Mouse (Mus musculus) midbrain, embryonic 12.5 days (tissue): ENCODE results near the gene Eps8l3. TPM values are rescaled to one million over a fixed set of nuclear protein-coding genes. Genes with fewer than 3 reads are reported as not detected.

Experiments used
- ATAC-seq: fragments of 200-750 bp; cut with Nextera tagmentation; 2 replicates; pipeline ENCODE4 v1.8.0; 2017; ENCODE audit warnings: low read depth, moderate TSS enrichment, moderate library complexity; ENCODE audit not compliant: low FRiP score
- H3K27ac ChIP-seq: fragments of 300-500 bp; sonication (generic); replicated peaks from 2 replicates; pipeline ENCODE4 v1.5.1; 2016; ENCODE audit warnings: mild to moderate bottlenecking
- H3K27me3 ChIP-seq: fragments of 300-500 bp; sonication (generic); 2 replicates; pipeline ENCODE4 v1.6.1; 2016; ENCODE audit warnings: mild to moderate bottlenecking
- H3K36me3 ChIP-seq: fragments of 300-500 bp; sonication (generic); 2 replicates; pipeline ENCODE4 v1.6.1; 2016
- H3K4me1 ChIP-seq: fragments of 300-500 bp; sonication (generic); 2 replicates; pipeline ENCODE4 v1.6.1; 2016
- H3K4me2 ChIP-seq: fragments of 300-500 bp; sonication (generic); replicated peaks from 2 replicates; pipeline ENCODE4 v1.6.1; 2016; ENCODE audit warnings: mild to moderate bottlenecking, moderate library complexity
- H3K4me3 ChIP-seq: fragments of 300-500 bp; sonication (generic); 2 replicates; pipeline ENCODE4 v1.5.1; 2016; ENCODE audit warnings: mild to moderate bottlenecking
- H3K9ac ChIP-seq: fragments of 300-500 bp; sonication (generic); replicated peaks from 2 replicates; pipeline ENCODE4 v1.6.1; 2016; ENCODE audit warnings: mild to moderate bottlenecking, moderate library complexity
- H3K9me3 ChIP-seq: fragments of 300-500 bp; sonication (generic); 2 replicates; pipeline ENCODE4 v1.6.1; 2016; ENCODE audit warnings: mild to moderate bottlenecking
- WGBS: fragments of 180-500 bp; shearing (Covaris S2); methylation state at CpG from one replicate; pipeline ENCODE4 v1.1.7; 2016; 5-methylcytosine and 5-hydroxymethylcytosine counted together
- polyA plus RNA-seq: library from polyadenylated mRNA; unstranded; fragments of >200 nt; fragmentation: Nextera tagmentation; extraction: Ambion mirVana; gene quantifications from 2 replicates; pipeline ENCODE4 v1.2.1, GENCODE M21; 2016

Eps8l3 gene
- polyA plus RNA-seq, 1 experiment from 2014 or later: not detected

DNA sequence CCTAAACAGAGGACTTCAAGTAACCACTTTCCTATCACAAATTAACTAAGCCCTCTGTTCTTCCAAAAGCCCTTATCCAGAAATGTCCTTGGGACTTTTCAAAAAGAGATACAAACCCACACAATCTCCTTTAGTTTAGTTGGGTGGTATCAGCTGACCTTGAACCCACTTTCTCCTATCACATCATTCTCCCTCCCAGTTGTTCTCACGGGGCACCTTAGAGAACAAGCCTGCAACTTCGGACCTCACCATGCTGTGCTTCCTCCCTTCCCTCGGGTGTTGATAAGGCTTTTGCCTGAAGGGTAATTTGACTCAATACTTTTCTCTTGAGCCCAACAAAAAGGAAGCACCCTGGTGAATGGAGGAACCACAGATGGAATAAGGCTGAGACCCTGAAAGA is 58.9 kb downstream of the Eps8l3 start:
- Histone ChIP-seq H3K9ac (no peak overlapping the region), H3K9me3 (no peaks in the 10 kb centered on the region), H3K27me3 (peaks cover 6% of the 10 kb centered on the region), H3K4me3 (no peak overlapping the region), H3K36me3 (no peaks in the 10 kb centered on the region), H3K27ac (no peak overlapping the region), H3K4me2 (no peak overlapping the region), H3K4me1 (peaks cover 9% of the 10 kb centered on the region)
- ATAC-seq: no peak
- WGBS: 74% methylated on average over 3 of the region's 3 CpGs

DNA sequence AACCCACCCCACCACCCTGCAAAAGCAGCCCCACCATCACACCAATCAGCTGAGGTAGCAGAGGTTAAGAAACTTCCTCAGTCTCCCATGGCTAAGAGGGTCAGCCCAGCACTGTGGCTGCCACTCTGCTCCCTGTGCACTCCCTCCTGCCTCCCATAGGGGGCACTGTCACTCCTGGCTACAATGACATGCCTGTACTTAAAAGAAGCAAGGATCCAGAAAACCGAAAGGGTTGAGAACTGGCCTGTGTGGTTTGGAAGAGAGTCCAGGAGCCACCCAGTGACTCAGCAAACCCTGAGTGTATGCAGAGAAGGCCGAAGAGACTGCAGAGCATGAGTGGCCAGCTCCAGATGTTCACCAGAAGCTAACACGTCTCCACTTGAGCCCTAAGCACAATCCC is 62.4 kb downstream of the Eps8l3 start:
- WGBS: 48% methylated on average over 3 of the region's 3 CpGs

DNA sequence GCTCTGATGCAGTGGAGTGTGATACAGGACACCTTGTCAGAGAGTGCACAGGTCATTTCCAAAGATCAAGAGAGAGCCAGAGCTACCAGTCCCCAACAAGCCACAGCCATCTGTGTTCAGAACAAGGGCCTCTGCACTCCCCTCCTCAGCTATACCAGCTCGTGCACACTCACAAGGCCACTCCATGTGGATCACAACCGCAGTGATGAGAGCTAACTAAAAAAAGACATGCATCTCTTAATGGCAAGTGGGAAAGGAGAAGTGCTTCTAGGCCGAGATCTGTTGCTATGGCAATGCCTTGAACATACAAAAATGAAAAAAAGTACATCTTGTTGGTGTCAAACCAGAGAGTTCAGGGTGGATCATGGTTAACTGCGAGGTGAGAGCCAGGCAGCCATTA is 62.8 kb downstream of the Eps8l3 start:
- 63% methylated on average over 4 of the region's 4 CpGs for WGBS
- H3K9me3 ChIP-seq: no peaks in the 10 kb centered on the region
- no peaks in the 10 kb centered on the region for H3K36me3 ChIP-seq
- H3K27me3 ChIP-seq: no peaks in the 10 kb centered on the region
- H3K4me1 ChIP-seq: 0 out of 2 replicates have a peak, but pooled peaks cover 6% of the 10 kb centered on the region
- no peak for ATAC-seq
- no peak overlapping the region for H3K9ac ChIP-seq
- no peak overlapping the region for H3K4me2 ChIP-seq
- H3K4me3 ChIP-seq: no peak overlapping the region
- no peak overlapping the region for H3K27ac ChIP-seq

More for the DNA sequence above, 62.4 kb downstream of the Eps8l3 start:
- Histone ChIP-seq H3K9ac (no peak overlapping the region), H3K4me3 (no peak overlapping the region), H3K27me3 (no peaks in the 10 kb centered on the region; the same call in 1 of the 2 replicates), H3K4me2 (no peak overlapping the region), H3K9me3 (no peaks in the 10 kb centered on the region), H3K36me3 (no peaks in the 10 kb centered on the region), H3K4me1 (0 out of 2 replicates have a peak, but pooled peaks cover 6% of the 10 kb centered on the region), H3K27ac (no peak overlapping the region)
- no peak for ATAC-seq

DNA sequence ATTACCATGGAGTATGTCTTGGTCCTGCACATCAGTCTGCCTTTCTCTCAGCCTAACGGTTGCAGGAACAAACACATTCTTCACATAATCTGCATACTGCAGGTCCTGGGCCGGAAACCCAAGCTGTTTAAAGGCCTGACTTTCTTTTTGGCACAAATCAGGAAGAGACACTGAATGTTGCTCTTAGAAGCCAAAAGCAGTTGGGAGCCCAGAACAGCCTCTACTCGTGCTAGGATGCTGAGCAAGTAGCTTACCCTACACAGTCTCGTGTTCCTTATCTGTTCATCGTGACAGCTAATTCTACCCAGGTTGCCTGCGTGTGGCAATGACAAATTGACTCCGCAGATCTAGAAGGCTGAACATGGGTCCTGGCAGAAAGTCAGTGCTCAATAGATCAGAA is 63.5 kb downstream of the Eps8l3 start:
- WGBS: 82% methylated on average over 7 of the region's 7 CpGs
- no peak for ATAC-seq
- no peak overlapping the region for H3K27ac ChIP-seq

DNA sequence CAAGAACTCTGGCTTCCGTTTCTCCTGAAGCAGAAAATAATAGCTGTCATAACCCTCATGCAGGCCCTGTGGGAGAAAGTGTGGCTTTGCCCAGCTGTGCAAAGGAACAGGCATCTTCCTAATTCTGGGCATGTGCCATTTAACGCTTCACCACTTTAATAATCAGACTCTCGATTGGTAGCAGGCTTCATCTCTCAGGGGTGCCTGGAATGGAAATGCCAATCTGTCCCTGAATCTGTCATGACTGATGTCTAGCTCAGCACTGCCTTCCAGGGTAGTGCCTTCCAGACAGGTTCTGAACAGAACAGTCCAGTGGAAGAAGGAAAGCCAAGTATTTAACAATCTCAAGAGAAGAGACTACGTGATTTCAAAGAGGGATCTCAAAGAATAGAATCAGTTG is 64.2 kb downstream of the Eps8l3 start:
- H3K4me2 ChIP-seq: no peak overlapping the region
- no peak overlapping the region for H3K9ac ChIP-seq
- H3K27ac ChIP-seq: no peak overlapping the region
- no peak overlapping the region for H3K4me3 ChIP-seq
- 82% methylated on average over 4 of the region's 4 CpGs for WGBS
- no peaks in the 10 kb centered on the region for H3K27me3 ChIP-seq
- H3K9me3 ChIP-seq: no peaks in the 10 kb centered on the region
- 0 out of 2 replicates have a peak, but pooled peaks cover 6% of the 10 kb centered on the region for H3K4me1 ChIP-seq
- ATAC-seq: no peak
- H3K36me3 ChIP-seq: no peaks in the 10 kb centered on the region

More for the DNA sequence above, 63.5 kb downstream of the Eps8l3 start:
- Histone ChIP-seq H3K4me1 (0 out of 2 replicates have a peak, but pooled peaks cover 6% of the 10 kb centered on the region), H3K9ac (no peak overlapping the region), H3K4me2 (no peak overlapping the region), H3K27me3 (no peaks in the 10 kb centered on the region), H3K9me3 (no peaks in the 10 kb centered on the region), H3K4me3 (no peak overlapping the region), H3K36me3 (no peaks in the 10 kb centered on the region)

Other genes starting within 250 kb of the Eps8l3 start
- gene Gm10961, start 245.9 kb upstream of the Eps8l3 start, polyA plus RNA-seq: not detected in 2 replicates
- 123 and 127 TPM in 2 replicates for gene Strip1, start 245.5 kb upstream of the Eps8l3 start, polyA plus RNA-seq
- gene Ahcyl1, start 180.7 kb upstream of the Eps8l3 start, polyA plus RNA-seq: 143 and 151 TPM in 2 replicates
- 7.1 and 8.5 TPM in 2 replicates for gene Csf1, start 116.8 kb upstream of the Eps8l3 start, polyA plus RNA-seq
- gene Gstm5, start 18.6 kb downstream of the Eps8l3 start, polyA plus RNA-seq: 219 and 231 TPM in 2 replicates
- 72.7 and 79.8 TPM in 2 replicates for gene Gstm7, start 54.6 kb downstream of the Eps8l3 start, polyA plus RNA-seq
- 10.0 and 12.2 TPM in 2 replicates for gene Gstm6, start 66.5 kb downstream of the Eps8l3 start, polyA plus RNA-seq
- gene Gstm3, start 92.1 kb downstream of the Eps8l3 start, polyA plus RNA-seq: not detected in 2 replicates
- 10.5 and 15.6 TPM in 2 replicates for gene Gstm2, start 109.2 kb downstream of the Eps8l3 start, polyA plus RNA-seq
- gene Gstm1, start 140.7 kb downstream of the Eps8l3 start, polyA plus RNA-seq: 22.5 and 25.5 TPM in 2 replicates
- 12.6 and 13.5 TPM in 2 replicates for gene Gstm4, start 167.7 kb downstream of the Eps8l3 start, polyA plus RNA-seq
- 50.7 and 51.5 TPM in 2 replicates for gene Ampd2, start 209.4 kb downstream of the Eps8l3 start, polyA plus RNA-seq
- 0.41 and 0.50 TPM in 2 replicates for gene Gnat2, start 215.6 kb downstream of the Eps8l3 start, polyA plus RNA-seq